Mouse (Mus musculus) limb, embryonic 15.5 days (tissue): ENCODE measurements at regions not wholly inside any gene's neighbourhood (a gene's known extent, or its start where the extent isn't known, plus 50 kb on each side); places are given as distances from the start of the nearest gene placed in this dataset.

ENCODE experiments used
- ATAC-seq: fragments of 200-750 bp; cut with Nextera tagmentation; 2 replicates; pipeline ENCODE4 v1.8.0; 2017; ENCODE audit warnings: low read depth, moderate TSS enrichment; ENCODE audit not compliant: insufficient number of reproducible peaks, low FRiP score, low TSS enrichment
- H3K27ac ChIP-seq: fragments of 300-500 bp; sonication (generic); 2 replicates; pipeline ENCODE4 v1.5.1; 2015; ENCODE audit warnings: moderate library complexity, mild to moderate bottlenecking, inconsistent platforms
- H3K27me3 ChIP-seq: fragments of 300-500 bp; sonication (generic); 2 replicates; pipeline ENCODE4 v1.6.1; 2015; ENCODE audit warnings: inconsistent platforms
- H3K36me3 ChIP-seq: fragments of 300-500 bp; sonication (generic); 2 replicates; pipeline ENCODE4 v1.6.1; 2015; ENCODE audit warnings: inconsistent platforms
- H3K4me1 ChIP-seq: fragments of 300-500 bp; sonication (generic); 2 replicates; pipeline ENCODE4 v1.6.1; 2015; ENCODE audit warnings: inconsistent platforms
- H3K4me2 ChIP-seq: fragments of 300-500 bp; sonication (generic); 2 replicates; pipeline ENCODE4 v1.6.1; 2015; ENCODE audit warnings: mild to moderate bottlenecking, inconsistent platforms
- H3K4me3 ChIP-seq: fragments of 300-500 bp; sonication (generic); 2 replicates; pipeline ENCODE4 v1.5.1; 2015; ENCODE audit warnings: mild to moderate bottlenecking, inconsistent platforms
- H3K9ac ChIP-seq: fragments of 300-500 bp; sonication (generic); 2 replicates; pipeline ENCODE4 v1.6.1; 2015; ENCODE audit warnings: inconsistent platforms
- H3K9me3 ChIP-seq: fragments of 300-500 bp; sonication (generic); 2 replicates; pipeline ENCODE4 v1.6.1; 2016; ENCODE audit warnings: inconsistent platforms
- WGBS: fragments of 180-500 bp; shearing (Covaris S2); methylation state at CpG from one replicate; pipeline ENCODE4 v1.1.7; 2015; 5-methylcytosine and 5-hydroxymethylcytosine counted together

DNA sequence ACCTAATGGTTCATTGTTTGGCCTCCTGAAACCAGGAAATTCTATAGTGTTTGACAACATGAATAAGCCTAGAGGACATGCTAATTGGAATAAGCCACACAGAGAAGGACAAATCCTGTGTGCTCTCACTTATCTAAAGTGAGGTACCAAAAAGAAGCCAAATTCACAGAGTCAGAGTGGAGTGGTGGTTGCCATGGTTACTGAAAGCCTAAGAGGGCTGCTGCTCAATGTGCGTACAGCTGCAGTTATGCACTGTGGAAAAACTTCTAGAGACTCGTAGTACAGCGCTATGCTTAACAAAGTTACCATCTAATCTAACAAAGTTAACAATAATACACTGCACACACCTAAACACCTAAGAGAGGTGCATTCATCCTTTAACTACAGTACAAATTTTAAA is 171.4 kb upstream of the Ntm start:
- Histone ChIP-seq H3K36me3 (no peaks in the 10 kb centered on the region), H3K9me3 (no peaks in the 10 kb centered on the region), H3K27ac (no peak overlapping the region), H3K4me1 (peaks cover 15% of the 10 kb centered on the region), H3K4me3 (no peak overlapping the region), H3K27me3 (peaks cover 5% of the 10 kb centered on the region; the same call in 1 of the 2 replicates), H3K4me2 (no peak overlapping the region), H3K9ac (no peak overlapping the region)
- ATAC-seq, result no peak
- WGBS, result 64% methylated on average over 3 of the region's 3 CpGs

DNA sequence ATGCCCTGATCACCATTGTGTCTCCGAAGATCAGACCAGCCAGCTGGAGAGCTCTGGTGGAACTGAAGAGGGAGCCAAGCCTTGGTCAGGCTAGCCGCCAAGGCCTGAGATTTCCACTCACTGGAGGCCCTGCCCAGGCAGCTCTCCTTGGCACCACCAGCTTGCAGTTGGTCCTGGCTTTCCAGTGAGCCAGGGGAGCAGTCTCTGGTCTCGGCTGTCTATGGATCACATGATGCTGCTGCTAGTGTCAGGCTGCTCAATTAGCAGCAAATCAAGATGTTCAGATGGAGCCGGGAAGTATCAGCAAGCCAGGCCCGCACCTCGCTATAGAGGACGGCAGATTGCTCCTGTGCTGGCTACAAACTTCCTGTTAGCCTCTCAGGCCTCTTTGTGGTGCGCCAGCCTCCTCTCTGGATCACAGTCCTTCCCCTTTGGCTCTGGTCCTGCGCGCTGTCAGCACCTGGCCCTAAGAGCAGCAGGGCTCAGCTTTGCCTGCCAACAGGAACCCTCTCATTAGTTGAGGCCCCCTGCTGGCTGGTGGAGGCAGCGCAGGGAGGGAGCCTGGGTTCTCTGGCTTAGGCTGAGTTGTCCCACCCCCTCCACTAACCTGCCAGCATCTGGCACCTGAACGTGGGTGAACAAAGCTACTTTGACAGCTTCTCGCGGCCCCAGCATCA is 174.8 kb upstream of the Ntm start:
- no peak overlapping the region for H3K27ac ChIP-seq
- H3K36me3 ChIP-seq, result no peaks in the 10 kb centered on the region
- H3K4me2 ChIP-seq, result peak overlapping the region; percentile 40
- 17% methylated on average over 14 of the region's 14 CpGs for WGBS
- H3K4me1 ChIP-seq, result peaks cover 26% of the 10 kb centered on the region
- H3K27me3 ChIP-seq, result peaks cover 5% of the 10 kb centered on the region; the same call in 1 of the 2 replicates
- no peaks in the 10 kb centered on the region for H3K9me3 ChIP-seq
- peak overlapping the region; percentile 19 for H3K4me3 ChIP-seq
- no peak overlapping the region for H3K9ac ChIP-seq
- ATAC-seq, result peak; percentile 79

DNA sequence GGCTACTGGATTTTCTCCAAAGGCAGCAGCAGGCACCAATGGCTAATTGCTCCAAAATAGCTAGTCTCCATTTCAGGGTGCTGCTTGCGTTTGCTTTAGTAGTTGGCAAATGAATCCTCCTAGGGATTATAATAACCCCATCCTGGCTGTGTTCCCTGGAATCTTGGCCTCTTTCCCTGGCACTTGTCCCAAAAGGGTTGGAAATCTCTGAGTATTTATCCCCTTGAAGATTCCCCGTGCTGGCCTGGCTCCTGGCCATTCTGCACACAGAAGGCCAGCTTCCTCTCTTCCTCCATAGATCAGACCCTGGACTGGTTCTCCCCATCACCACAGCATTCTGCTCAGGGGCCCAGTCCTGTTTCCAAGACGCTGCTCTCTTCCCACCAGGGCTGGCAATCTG is 177.2 kb upstream of the Ntm start:
- Histone ChIP-seq H3K4me2 (no peak overlapping the region), H3K36me3 (no peaks in the 10 kb centered on the region), H3K9ac (no peak overlapping the region), H3K9me3 (no peaks in the 10 kb centered on the region), H3K27ac (no peak overlapping the region), H3K4me3 (no peak overlapping the region), H3K4me1 (peaks cover 26% of the 10 kb centered on the region), H3K27me3 (peaks cover 5% of the 10 kb centered on the region; the same call in 1 of the 2 replicates)
- 5% methylated on average over 3 of the region's 3 CpGs for WGBS
- ATAC-seq, result no peak

DNA sequence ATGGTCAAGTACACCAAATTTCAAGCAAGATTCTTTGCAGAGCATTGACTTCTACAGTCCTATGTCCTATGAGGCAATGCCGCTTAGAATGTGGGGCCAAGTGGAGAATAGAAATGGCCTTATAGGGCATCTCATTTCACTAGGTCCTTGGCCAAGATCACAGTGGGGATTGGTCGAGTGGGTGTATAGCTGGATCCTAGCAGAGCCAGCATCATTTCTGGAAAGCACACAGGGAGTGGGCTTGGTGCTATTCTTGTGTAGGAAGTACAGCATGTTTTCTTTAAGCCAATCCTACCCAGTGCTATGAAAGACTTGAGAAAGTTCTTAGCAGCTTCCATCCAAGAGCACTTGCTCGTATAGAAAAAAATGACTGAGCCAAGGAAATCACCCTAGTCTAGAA is 178.2 kb upstream of the Ntm start:
- H3K36me3 ChIP-seq, result no peaks in the 10 kb centered on the region
- WGBS, result 78% methylated on average over 3 of the region's 3 CpGs
- ATAC-seq, result no peak

DNA sequence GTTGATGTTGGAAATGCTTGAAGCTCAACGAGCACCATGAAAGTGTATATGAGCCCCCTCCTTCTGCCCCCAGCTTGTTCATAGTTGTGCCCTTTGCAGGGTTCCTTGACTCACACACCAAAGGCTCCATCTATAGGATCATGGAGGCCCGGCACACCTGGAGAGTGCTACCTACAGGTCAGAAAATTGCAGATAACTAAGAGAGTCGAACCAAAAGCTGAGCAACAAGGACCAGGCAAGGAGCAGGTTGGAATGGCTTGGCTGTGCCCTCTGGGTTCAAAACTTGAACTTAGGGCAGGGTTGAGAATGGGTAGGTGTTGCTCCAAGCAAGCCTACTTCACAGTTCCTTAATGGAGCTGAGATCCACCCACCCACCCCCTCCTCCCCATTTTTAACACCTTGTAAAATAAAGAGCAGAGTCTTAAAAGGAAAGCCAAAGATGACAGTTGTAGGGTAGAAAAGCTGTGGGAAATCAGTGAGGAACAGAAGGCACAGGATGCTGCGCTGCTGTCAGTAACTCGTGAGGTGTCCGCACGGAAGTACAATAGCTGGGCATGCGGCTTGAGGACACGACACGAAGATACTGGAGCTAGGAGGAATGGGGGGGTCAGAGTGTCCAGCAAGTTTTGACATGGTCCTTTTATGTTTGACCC is 180.0 kb upstream of the Ntm start:
- H3K36me3 ChIP-seq, result no peaks in the 10 kb centered on the region
- H3K9me3 ChIP-seq, result no peaks in the 10 kb centered on the region
- no peak for ATAC-seq
- H3K4me2 ChIP-seq, result no peak overlapping the region
- no peaks in the 10 kb centered on the region for H3K27me3 ChIP-seq
- H3K27ac ChIP-seq, result no peak overlapping the region
- peaks cover 20% of the 10 kb centered on the region for H3K4me1 ChIP-seq
- no peak overlapping the region for H3K9ac ChIP-seq
- no peak overlapping the region for H3K4me3 ChIP-seq
- 88% methylated on average over 10 of the region's 10 CpGs for WGBS

More for the DNA sequence above, 178.2 kb upstream of the Ntm start:
- Histone ChIP-seq H3K9ac (no peak overlapping the region), H3K9me3 (no peaks in the 10 kb centered on the region), H3K27me3 (peaks cover 3% of the 10 kb centered on the region; the same call in 1 of the 2 replicates), H3K4me3 (no peak overlapping the region), H3K4me1 (peaks cover 26% of the 10 kb centered on the region), H3K27ac (no peak overlapping the region), H3K4me2 (no peak overlapping the region)

DNA sequence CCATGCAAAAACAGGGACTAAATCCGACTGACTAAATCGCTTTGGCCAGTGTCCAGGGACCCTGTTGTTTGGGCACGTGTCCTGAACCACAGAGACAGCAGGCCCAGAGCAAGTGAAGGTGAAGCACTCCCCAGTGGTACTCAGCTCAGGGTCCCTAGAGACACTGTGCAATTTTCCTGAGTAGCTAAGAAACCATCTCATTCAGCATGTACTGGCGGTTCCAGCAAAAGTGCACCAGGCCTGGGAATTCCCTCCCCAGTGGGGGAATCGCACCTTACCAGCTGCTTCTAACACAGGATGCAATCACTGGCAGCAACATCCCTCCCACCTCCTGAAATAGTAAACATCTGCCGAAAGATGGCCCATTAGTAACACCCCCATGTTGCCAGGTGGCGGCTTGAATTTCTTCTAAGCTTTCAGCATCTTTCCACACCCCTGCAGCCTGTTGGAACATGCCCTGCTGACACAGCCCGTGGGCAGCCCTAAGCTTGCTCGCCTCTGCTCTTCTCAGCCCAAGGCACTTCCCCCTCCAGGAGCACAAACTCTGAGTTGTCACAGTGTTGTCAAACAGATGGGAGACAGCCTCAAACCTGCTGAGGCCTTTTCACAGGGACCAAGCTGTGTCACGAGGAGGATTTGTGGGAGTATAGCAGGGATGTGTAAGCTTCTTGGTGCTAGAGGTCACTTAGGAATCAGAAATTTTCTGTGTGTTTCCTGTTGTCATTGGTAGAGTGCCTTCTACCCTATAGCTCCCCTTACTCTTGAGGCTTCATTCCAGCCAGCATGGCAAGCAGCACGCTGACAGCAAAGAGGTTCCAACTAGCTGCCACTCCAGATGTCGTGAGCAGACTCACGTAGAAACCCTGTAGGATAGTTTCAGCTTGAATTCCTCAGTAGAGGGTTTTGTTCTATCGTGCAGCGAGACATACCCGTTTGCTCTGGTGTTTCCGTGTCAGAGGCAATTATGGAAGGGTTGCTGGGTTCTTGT is 186.8 kb upstream of the Ntm start:
- no peaks in the 10 kb centered on the region for H3K36me3 ChIP-seq
- H3K4me1 ChIP-seq, result peaks cover 12% of the 10 kb centered on the region
- no peak overlapping the region for H3K4me3 ChIP-seq
- ATAC-seq, result 0 out of 2 replicates have a peak, but pooled peaks have one; percentile 63
- no peak overlapping the region for H3K4me2 ChIP-seq
- 0 out of 2 replicates have a peak overlapping the region, but pooled peaks have one; percentile 55 for H3K27ac ChIP-seq
- no peaks in the 10 kb centered on the region for H3K9me3 ChIP-seq
- H3K27me3 ChIP-seq, result no peaks in the 10 kb centered on the region
- no peak overlapping the region for H3K9ac ChIP-seq
- WGBS, result 21% methylated on average over 17 of the region's 17 CpGs

DNA sequence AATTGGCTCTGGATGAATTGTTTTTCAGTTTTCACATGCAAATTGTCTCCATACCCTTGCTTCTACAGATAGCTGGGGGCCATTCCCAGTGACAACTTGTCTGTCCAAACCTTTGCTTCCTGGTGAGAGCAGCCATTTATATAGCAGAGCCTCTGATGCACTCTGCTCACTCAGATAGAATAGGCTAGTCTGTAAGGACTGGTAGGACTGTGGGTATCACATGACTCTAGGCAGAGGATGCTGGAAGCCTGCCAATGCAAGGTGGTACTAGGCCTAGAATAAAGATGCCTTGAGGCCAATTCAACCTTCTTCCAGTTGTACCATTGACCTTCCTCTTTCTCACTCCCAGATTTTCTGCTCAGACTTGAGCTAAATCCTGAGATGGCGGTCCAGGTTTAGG is 188.2 kb upstream of the Ntm start:
- no peak overlapping the region for H3K4me2 ChIP-seq
- H3K4me3 ChIP-seq, result no peak overlapping the region
- H3K9ac ChIP-seq, result no peak overlapping the region
- H3K4me1 ChIP-seq, result peaks cover 12% of the 10 kb centered on the region
- H3K27me3 ChIP-seq, result no peaks in the 10 kb centered on the region
- ATAC-seq, result no peak
- no peaks in the 10 kb centered on the region for H3K9me3 ChIP-seq
- H3K27ac ChIP-seq, result no peak overlapping the region
- H3K36me3 ChIP-seq, result no peaks in the 10 kb centered on the region
- 97% methylated on average over 1 of the region's 1 CpGs for WGBS

DNA sequence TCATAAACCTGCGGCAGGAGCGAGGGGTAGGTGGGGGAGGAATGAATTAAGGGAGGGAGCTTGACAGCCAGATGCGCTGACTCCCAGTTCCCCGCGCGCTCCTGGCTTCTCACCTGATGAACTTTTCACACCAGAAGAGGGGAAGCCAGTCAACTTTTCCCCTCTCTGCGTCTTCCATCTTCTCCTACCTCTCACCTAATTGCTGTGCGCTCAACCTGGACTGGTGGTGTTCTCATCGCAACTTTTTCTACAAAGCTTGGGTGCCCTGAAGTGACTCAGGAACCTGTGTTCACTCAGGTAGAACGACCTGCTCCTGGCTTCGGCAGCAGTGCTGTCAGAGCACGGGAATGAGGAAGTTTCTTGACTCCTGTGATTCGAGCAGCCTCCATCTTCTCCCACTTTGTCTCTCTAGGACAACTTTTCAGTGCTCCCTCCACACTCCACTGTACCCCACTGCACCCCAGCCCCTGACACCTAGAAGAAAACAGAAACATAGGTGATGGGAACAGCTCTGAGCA is 203.4 kb upstream of the Ntm start:
- H3K27ac ChIP-seq, result no peak overlapping the region
- no peak for ATAC-seq
- no peaks in the 10 kb centered on the region for H3K9me3 ChIP-seq
- H3K4me2 ChIP-seq, result no peak overlapping the region
- no peak overlapping the region for H3K4me3 ChIP-seq
- H3K27me3 ChIP-seq, result no peaks in the 10 kb centered on the region
- WGBS, result 72% methylated on average over 13 of the region's 13 CpGs
- peaks cover 7% of the 10 kb centered on the region; the same call in 1 of the 2 replicates for H3K4me1 ChIP-seq
- no peak overlapping the region for H3K9ac ChIP-seq
- no peaks in the 10 kb centered on the region for H3K36me3 ChIP-seq

DNA sequence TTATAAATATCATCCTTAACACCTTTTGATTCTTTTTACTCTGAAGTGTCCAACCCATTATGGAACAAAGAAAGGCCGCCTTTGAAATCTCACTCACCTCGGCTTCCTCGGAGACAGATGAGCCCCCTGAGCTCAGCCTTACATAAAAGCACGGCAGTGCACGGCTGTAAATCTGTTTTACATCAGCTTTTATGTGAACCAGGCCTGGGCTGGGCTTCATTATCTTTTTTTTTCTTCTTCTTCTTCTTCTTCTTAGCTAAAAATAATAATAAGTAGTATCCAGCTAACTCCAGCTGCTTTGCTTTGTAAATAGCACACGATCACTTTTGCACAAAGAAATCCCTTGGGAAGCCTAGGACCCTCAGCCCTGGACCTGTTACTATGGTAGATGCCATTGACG is 204.3 kb upstream of the Ntm start:
- Histone ChIP-seq H3K36me3 (no peaks in the 10 kb centered on the region), H3K4me2 (no peak overlapping the region), H3K9me3 (no peaks in the 10 kb centered on the region), H3K4me3 (no peak overlapping the region), H3K27me3 (no peaks in the 10 kb centered on the region), H3K27ac (peak overlapping the region; percentile 47; the same call in 1 of the 2 replicates), H3K9ac (no peak overlapping the region), H3K4me1 (peaks cover 7% of the 10 kb centered on the region; the same call in 1 of the 2 replicates)
- no peak for ATAC-seq
- 17% methylated on average over 7 of the region's 7 CpGs for WGBS

DNA sequence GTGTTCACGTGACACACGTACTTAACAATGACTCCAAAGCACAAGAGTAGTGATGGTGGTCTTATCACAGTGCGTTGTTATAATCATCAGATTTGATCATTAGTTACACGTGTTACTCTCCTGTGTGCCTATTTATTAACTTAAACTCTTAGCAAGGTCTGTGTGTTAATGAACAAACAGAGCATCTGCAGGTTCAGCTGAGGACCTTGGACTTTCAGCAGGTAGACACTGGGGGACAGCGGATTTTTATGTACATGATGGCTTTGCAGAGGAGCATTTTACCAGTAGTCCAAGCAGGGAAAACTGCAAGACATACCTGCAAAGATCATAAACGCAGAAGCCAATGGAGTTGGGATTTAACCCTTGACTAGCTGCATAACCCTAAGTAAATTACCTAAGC is 211.7 kb upstream of the Ntm start:
- Histone ChIP-seq H3K4me1 (no peaks in the 10 kb centered on the region), H3K36me3 (no peaks in the 10 kb centered on the region), H3K4me3 (no peak overlapping the region), H3K27me3 (no peaks in the 10 kb centered on the region), H3K9ac (no peak overlapping the region), H3K27ac (no peak overlapping the region), H3K4me2 (no peak overlapping the region), H3K9me3 (no peaks in the 10 kb centered on the region)
- 82% methylated on average over 6 of the region's 6 CpGs for WGBS
- no peak for ATAC-seq

DNA sequence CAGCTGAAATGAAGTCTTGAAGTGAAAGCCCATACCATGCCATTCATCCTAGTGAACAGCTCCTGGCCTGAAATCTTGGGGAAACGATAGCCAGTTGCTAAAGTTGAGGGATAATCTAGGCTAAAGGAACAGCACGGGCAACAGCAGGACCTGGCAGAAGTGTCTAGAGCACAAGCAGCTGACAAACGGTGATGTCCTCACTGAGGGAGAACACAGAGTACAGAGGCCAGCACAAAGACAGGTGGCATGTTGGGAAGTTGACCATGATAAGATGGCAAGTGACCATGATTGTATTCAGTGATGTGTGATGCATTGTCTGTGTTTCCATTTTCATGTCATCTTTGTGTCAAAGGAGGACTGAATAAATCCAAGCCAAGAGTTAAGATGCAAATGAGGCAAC is 212.4 kb upstream of the Ntm start:
- no peaks in the 10 kb centered on the region for H3K4me1 ChIP-seq
- no peak overlapping the region for H3K4me3 ChIP-seq
- H3K9me3 ChIP-seq, result no peaks in the 10 kb centered on the region

More for the DNA sequence above, 212.4 kb upstream of the Ntm start:
- no peak overlapping the region for H3K27ac ChIP-seq
- H3K9ac ChIP-seq, result no peak overlapping the region
- 73% methylated on average over 3 of the region's 3 CpGs for WGBS
- H3K27me3 ChIP-seq, result no peaks in the 10 kb centered on the region
- H3K4me2 ChIP-seq, result no peak overlapping the region
- no peak for ATAC-seq
- H3K36me3 ChIP-seq, result no peaks in the 10 kb centered on the region
